Mouse (Mus musculus) brain, embryonic 14.5 days (tissue): Measurements from ENCODE around the gene Gtf2f2.

Experiments used
- CTCF ChIP-seq: fragments of 200-500 bp; IDR thresholded peaks from 2 replicates; pipeline ENCODE4 v1.5.1; 2012; ENCODE audit warnings: inconsistent platforms, mild to moderate bottlenecking, moderate library complexity, borderline replicate concordance; ENCODE audit not compliant: insufficient read depth, insufficient read length; ENCODE audit errors: extremely low read depth
- POLR2A ChIP-seq: fragments of 200-500 bp; IDR thresholded peaks from 2 replicates; pipeline ENCODE4 v1.6.1; 2012; ENCODE audit warnings: mild to moderate bottlenecking, inconsistent platforms, borderline replicate concordance; ENCODE audit not compliant: poor library complexity, insufficient read depth, insufficient read length, severe bottlenecking; ENCODE audit errors: extremely low read depth

- TF ChIP-seq CTCF: no peak
- TF ChIP-seq POLR2A: no peak
Measured at GRCm38 (mm10) chr14:75937714-75938113, 73.0 kb downstream of the Gtf2f2 start.
